Mouse (Mus musculus) megakaryocyte, embryonic 14.5 days (primary cell): ENCODE measurements at regions not wholly inside any gene's neighbourhood (a gene's known extent, or its start where the extent isn't known, plus 50 kb on each side); places are given as distances from the start of the nearest gene placed in this dataset.

Source experiments
- FLI1 ChIP-seq: IDR thresholded peaks from 2 replicates; pipeline ENCODE4 v1.6.1; 2012; ENCODE audit warnings: low read length, inconsistent platforms, mixed read lengths
- GATA1 ChIP-seq: IDR thresholded peaks from 3 replicates; pipeline ENCODE4 v1.6.1; 2012; ENCODE audit warnings: mixed read lengths, low read length, inconsistent platforms, borderline replicate concordance

DNA sequence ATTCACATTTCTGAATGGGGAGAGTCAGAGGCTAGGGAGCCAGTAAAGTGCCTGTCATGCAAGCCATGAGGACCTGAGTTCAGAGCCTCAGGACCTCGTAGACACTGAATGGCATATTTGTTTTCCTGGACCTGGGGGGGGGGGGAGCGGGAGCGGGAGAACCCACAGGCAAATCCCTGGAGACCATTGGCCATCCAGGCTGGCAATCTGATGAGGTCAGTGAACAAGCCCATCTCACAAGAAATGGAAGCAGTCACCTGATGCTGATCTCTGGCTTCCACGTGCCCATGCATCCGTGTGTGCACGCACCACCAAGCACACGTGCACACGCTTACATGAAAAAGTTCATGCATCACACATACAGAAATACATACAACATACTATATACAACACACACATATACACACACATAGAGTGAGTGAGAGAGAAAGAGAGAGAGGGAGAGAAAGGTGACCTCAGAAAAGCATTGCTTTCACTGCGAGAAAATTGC is 196.2 kb downstream of the Dusp6 start:
- TF ChIP-seq GATA1 = no peak
- TF ChIP-seq FLI1 = no peak
